Mouse (Mus musculus) bone marrow macrophage, adult 2 months (primary cell): Measurements from ENCODE around the gene Zfp846.

Experiments
- CTCF ChIP-seq: IDR thresholded peaks from 2 replicates; pipeline ENCODE4 v1.5.1; 2012; ENCODE audit warnings: low read depth, mild to moderate bottlenecking, low read length, moderate library complexity
- POLR2A ChIP-seq: IDR thresholded peaks from 2 replicates; pipeline ENCODE4 v1.6.1; 2012; ENCODE audit warnings: mild to moderate bottlenecking, low read depth, low read length, borderline replicate concordance

DNA sequence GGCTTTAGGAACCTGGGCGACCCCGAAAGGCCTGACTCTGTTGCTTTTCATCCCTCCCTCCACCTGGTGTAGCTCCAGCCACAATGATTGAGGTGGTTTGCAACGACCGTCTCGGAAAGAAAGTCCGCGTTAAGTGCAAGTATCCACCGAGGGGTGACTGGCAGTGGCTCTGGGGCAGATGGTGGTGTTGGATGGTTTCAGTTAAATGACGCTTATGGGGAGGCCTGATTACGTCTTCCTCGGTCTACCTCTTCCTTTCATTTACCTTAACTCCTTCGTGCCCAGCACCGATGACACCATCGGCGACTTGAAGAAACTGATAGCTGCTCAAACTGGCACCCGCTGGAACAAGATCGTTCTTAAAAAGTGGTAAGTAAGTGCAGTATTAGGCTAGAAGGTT lies 64.0 kb downstream of the Zfp846 start:
- TF ChIP-seq POLR2A = no peak
- TF ChIP-seq CTCF = no peak
